Mouse (Mus musculus) frontal cortex, postnatal 25 days (tissue): ENCODE data around the gene Coro1a.

Experiments used
- DNase-seq, 2 experiments: peaks; one replicate each; pipeline ENCODE4 v3.0.0; 2022; ENCODE audit warnings: low spot score in 2 of 2

Gene Coro1a

DNA sequence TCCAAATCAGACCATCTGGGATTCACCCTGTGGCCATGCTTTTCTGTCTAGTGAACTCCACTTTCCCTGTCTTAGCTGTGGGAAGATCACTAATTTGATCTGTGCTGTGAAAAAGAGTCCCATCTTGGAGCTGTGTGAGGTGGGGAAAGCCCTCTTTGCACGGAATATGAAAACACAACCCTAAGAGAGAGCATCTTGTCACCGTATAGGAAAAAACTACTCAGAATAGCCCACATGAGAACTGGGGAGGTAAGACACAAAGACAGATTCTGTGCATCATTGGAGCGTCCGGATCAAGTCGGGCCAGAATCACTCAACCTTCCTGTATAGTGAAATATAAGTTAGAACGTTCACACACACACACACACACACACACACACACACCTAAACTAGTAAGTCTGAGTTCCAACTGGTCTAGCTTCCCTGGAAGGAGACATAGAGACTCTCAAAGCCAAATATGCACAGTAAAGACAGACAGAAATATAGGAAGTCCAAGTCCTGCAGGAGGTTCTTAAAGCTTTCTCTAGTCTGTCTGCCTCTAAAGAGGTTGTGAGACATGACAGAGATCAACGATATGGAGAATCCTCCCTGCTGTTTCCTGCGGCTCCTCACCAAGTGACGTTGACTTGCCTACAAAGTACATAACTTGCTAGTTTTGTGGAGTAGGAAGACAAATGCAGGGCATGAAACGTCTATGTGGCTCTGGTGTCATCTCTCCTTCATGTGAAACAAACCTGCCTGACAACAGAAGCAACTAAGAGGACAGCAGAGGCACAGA, 777 bp upstream of the Coro1a start:
- no peak for DNase-seq

GRCm38 (mm10) chr7:126704121-126704980, 3.2 kb downstream of the Coro1a start:
- DNase-seq, result peak; percentile 70 to 81

DNA sequence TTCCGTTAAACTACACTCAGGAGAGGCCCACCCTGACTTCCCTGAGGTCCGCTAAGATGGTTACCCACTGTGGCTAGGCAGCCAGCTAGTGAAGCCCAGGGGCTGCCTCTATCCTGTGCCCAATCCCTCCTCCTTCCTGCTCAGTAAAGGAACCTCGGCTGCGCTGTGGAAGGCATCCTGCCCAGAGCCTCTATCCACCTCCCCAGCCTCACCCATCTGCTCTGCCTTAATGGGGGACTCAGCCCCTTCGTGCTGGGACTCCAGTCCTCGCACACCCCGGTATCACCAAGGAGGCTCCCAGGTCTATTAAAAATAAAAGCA, 3.9 kb downstream of the Coro1a start:
- no peak for DNase-seq

DNA sequence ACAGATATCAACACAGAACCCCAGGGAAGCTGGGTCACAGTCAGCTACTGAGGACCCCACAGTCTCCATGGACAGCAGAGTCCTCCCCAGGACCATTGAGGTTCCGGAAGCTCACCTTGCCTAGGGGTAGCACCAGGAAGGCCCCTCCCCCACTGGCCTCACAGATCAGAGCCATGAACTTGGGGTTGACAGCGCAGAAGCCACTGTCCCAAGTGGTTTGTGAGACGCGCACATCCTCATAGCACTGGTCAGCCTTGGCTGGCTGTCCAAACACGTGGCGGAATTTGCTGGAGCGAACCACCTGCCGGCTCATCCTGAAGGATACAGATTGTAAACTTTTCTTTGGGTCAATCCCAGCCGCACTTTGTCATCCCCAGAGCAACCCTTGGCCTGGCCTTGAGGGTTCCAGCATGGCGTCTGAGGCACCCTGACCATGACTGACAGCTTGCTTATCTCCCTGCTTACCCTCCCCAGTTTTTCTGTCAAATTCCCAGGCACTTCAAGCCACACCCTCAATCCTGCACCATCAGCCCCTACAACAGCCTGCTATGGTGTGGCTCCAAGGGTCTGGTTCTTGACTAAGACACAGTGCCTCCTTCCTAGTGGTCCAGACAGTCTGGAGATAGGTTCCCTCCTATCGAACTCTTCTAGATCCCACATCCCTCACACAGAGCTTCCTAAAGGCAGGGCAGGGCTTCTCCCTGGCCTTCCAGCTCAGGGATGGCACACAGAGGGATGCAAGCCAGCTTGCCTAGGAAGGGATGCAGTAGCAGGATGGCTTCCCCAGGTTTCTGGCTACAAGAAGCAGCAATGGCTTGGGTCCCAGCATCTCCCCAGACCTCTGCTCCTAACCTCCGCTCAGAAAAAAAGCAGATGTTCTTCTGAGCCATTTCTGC, 4.5 kb downstream of the Coro1a start:
- DNase-seq, result no peak

GRCm38 (mm10) chr7:126702358-126702757, 5.2 kb downstream of the Coro1a start:
- no peak for DNase-seq

DNA sequence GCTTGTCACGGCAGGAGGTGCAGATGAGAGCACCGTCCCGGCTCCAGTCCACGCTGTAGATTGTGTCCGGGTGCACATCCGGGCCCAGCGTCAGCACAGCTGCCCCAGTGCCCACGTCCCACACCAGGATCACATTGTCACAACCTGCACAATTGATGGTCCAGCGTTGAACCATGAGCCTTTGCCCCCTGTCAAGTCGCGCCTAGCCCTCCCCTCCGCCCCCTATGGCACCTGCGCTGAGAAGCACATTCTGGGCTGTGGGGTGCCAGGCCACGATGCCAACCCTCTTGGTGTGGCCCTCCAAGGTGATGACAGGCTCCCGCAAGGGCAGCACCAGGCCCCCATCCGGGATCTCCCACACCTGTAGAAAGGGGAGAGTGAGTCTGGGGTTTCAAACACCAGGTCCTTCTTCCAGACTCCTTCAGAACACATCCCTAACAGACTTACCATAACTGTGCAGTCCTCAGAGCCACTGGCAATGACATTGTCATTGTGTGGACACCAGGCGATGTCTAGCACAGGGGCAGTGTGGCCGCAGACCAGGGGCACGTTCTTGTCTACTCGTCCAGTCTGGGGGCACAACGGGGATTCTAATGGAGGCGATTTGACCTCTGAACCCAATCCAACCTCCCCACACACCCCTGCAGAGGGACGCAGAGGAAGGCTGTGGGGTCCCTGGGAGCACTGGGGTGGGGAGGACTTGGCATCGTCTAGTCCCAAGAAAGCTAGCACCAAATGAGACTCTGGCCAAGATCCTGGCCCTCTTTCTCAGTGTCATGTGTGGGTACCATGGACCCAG, 5.8 kb downstream of the Coro1a start:
- no peak for DNase-seq

DNA sequence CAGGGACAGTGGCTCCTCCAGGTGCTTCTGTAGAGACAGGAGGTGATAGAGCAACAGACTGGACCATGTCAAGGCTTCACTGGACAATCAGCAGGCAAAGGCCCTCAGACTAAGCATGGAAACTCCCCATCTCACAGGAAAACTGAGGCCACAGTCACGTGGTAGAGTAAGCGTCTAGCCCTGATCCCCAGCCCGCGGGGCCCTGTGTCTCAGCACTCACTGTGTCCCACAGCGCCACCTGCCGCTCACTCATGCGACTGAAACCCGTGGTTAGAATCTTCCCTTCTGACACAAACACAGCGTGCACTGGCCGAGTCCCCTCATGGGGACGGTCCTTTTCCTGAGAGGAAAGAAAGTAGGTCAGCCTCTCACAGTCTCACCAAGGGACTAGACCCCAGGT, 6.5 kb downstream of the Coro1a start:
- DNase-seq, result peak; percentile 93 to 94

GRCm38 (mm10) chr7:126700063-126701015, 7.2 kb downstream of the Coro1a start:
- DNase-seq, result no peak

GRCm38 (mm10) chr7:126697838-126698237, 9.7 kb downstream of the Coro1a start:
- no peak for DNase-seq

DNA sequence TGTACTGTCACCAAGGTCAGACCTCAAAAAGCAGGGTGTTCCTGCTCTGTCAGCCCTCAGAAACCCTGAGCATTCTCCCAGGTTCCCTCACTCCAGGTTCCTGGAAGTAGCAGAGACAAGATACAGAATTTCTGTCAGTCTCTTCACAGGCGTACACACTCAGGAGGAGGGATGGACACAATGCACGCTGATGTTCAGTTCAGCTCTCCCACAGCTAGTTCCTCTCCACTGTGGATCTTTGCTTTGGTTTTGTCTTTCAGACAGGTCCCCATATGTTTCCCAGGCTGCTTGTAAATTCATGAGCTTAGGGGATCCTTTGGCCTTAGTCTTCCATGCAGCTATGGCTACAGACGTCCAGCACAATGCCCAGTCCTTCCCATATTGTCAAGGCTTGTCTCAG, 10.7 kb downstream of the Coro1a start:
- no peak for DNase-seq

GRCm38 (mm10) chr7:126696303-126696702, 11.3 kb downstream of the Coro1a start:
- no peak for DNase-seq

DNA sequence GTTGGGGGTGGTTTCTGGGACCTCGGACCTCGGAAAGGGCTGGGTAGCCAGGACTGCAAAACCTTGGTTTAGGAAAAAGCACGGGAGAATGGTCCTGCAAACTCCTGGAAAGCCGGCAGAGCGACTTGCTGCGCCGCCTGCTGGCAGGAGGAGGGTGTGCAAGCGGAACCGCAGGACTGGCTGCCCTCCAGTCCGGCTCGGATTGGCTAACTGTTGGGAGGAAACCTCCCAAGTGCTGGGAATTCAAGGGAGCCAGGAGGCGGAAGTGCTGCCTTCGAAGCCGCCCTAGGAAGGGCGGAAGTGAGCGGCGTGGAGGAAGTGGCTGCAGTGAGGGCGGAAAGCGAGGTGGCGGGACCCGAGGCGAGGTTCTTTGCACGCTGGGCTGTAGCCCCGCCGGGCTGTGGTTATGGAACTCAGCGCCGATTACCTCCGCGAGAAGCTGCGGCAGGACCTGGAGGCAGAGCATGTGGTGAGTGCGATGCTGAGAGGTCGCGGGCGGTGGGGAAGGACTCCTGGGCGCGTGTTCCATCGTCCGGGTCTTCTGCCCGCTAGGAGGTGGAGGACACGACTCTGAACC, 11.9 kb downstream of the Coro1a start, which contains the start of gene Slx1b:
Gene Slx1b, minus strand, starts transcription at position 154 of the 577 bp plus-strand sequence.
- peak; percentile 84 to 90 for DNase-seq

GRCm38 (mm10) chr7:126695210-126695611, 12.4 kb downstream of the Coro1a start, which contains the start of gene Bola2:
Bola2 (plus strand) TSS chr7:126695401.
- DNase-seq, result no peak

DNA sequence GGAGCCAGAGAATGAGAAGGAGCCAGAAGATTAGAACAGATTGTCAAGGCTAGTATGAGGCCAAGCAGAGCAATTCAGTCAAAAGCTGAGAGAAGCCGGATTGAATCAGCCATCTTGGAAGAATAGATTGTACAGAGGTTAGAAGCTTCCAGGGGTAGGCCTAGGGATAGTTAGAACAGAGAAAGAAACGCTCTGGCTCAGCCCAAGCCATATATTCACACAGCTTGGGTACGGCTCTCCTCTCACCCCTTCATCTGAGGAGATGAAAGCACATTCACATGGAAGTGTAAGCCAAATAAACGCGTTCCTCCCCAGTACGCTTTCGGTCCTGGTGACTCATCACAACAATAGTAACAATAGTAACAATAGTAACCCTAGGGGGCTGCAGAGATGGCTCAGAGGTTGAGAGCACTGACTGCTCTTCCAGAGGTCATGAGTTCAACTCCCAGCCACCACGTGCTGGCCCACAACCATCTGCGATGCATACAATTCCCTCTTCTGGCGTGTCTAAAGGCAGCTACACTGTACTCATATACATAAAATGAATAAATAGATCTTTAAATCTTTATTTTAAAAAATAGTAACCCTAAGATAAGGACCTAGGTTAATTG, 13.0 kb downstream of the Coro1a start:
- no peak for DNase-seq

DNA sequence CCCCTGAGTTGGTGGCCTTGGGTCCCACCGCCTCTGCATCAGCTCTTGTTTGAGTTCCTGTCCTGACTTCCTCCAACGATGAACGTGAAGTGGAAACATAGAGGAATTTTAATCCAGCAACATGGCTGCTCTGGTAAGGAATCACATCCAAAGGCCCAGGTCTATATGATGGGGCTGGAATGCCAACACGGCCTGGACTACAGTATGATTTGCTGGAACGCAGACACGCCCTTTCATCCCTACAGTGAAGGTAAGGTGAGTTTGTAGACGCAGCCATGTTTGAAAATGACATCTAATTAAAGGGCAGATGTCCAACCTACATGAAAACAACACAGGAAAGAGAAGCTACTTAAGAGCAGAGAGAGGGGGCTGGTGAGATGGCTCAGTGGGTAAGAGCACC, 13.8 kb downstream of the Coro1a start:
- no peak for DNase-seq

DNA sequence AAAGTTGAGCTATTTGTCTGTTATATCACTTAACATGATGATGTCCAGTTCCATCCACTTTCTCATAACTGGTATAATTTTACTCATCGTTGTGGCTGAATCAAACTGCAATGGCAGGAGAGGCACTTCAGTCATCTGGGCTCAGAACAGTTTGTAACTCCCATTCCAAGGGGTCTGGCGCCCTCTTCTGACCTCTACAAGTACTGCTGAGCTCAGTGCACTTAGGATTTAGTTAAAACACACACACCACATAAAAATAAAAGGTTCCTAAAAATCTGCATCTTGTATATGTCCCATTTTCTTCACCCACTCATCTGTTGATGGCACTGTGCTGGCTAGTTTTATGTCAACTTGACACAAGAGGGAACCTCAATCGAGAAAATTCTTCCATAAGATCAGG, 14.3 kb downstream of the Coro1a start:
- peak; percentile 67 to 74 for DNase-seq

DNA sequence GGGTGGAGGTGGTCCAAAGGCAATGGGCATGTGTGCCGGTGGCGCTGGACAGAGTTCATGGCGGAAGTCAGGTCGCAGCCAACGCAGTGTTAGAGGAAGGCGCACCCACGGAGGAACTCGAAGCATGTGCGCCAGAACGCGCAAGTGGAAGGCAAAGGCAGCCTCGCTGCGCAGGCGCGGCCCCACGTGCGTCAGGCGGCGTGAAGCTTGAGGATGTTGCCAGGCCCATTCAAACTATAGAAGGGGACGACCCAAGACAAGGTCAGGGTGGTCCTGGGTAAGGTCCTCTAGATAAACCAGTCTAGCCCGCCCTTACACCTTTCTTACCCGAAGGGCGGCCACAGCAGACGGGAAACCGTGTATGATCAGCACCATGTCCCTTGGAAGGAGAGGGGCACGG, 15.2 kb downstream of the Coro1a start:
- no peak for DNase-seq

- no peak for DNase-seq
These were observed 15.9 kb downstream of the Coro1a start for GRCm38 (mm10) chr7:126691676-126692075.

GRCm38 (mm10) chr7:126690737-126691136, 16.9 kb downstream of the Coro1a start:
- DNase-seq, result no peak
